Mouse (Mus musculus) kidney, embryonic 14.5 days (tissue): ENCODE results near the gene Gpc6. TPM values are rescaled to one million over a fixed set of nuclear protein-coding genes. Genes with fewer than 3 reads are reported as not detected.

Experiments
- ATAC-seq: fragments of 200-750 bp; cut with Nextera tagmentation; 2 replicates; pipeline ENCODE4 v1.8.0; 2017; ENCODE audit warnings: moderate number of reproducible peaks, mild to moderate bottlenecking, moderate TSS enrichment, moderate library complexity; ENCODE audit not compliant: low FRiP score, low TSS enrichment
- H3K27ac ChIP-seq: fragments of 300-500 bp; sonication (generic); 2 replicates; pipeline ENCODE4 v1.5.1; 2014; ENCODE audit warnings: low read depth, mild to moderate bottlenecking, low read length, moderate library complexity, mixed read lengths
- H3K27me3 ChIP-seq: fragments of 300-500 bp; sonication (generic); 2 replicates; pipeline ENCODE4 v1.6.1; 2014; ENCODE audit warnings: mild to moderate bottlenecking, low read length; ENCODE audit not compliant: control insufficient read depth, insufficient read depth
- H3K36me3 ChIP-seq: fragments of 300-500 bp; sonication (generic); 2 replicates; pipeline ENCODE4 v1.6.1; 2014; ENCODE audit warnings: low read length, mixed read lengths; ENCODE audit not compliant: control insufficient read depth, insufficient read depth
- H3K4me1 ChIP-seq: fragments of 300-500 bp; sonication (generic); 2 replicates; pipeline ENCODE4 v1.6.1; 2014; ENCODE audit warnings: low read length, mixed read lengths; ENCODE audit not compliant: control insufficient read depth, insufficient read depth
- H3K4me2 ChIP-seq: fragments of 300-500 bp; sonication (generic); replicated peaks from 2 replicates; pipeline ENCODE4 v1.6.1; 2014; ENCODE audit warnings: low read depth, mild to moderate bottlenecking, low read length
- H3K4me3 ChIP-seq: fragments of 300-500 bp; sonication (generic); 2 replicates; pipeline ENCODE4 v1.5.1; 2014; ENCODE audit warnings: mild to moderate bottlenecking, low read length
- H3K9ac ChIP-seq: fragments of 300-500 bp; sonication (generic); 2 replicates; pipeline ENCODE4 v1.6.1; 2014; ENCODE audit warnings: low read depth, mild to moderate bottlenecking, low read length, moderate library complexity
- H3K9me3 ChIP-seq: fragments of 300-500 bp; sonication (generic); 2 replicates; pipeline ENCODE4 v1.6.1; 2016; ENCODE audit warnings: low read length; ENCODE audit not compliant: control insufficient read depth
- WGBS: fragments of 180-500 bp; shearing (Covaris S2); extraction: QIAGEN DNeasy Blood & Tissue Kit; methylation state at CpG from one replicate; pipeline ENCODE4 v1.1.7; 2014; 5-methylcytosine and 5-hydroxymethylcytosine counted together
- polyA plus RNA-seq: library from polyadenylated mRNA; unstranded; fragments of >200 nt; fragmentation: Nextera tagmentation; extraction: Ambion mirVana; gene quantifications from 2 replicates; pipeline ENCODE4 v1.2.1, GENCODE M21; 2014

Gene Gpc6
- polyA plus RNA-seq, 1 experiment from 2014 or later: 71.8 TPM

DNA sequence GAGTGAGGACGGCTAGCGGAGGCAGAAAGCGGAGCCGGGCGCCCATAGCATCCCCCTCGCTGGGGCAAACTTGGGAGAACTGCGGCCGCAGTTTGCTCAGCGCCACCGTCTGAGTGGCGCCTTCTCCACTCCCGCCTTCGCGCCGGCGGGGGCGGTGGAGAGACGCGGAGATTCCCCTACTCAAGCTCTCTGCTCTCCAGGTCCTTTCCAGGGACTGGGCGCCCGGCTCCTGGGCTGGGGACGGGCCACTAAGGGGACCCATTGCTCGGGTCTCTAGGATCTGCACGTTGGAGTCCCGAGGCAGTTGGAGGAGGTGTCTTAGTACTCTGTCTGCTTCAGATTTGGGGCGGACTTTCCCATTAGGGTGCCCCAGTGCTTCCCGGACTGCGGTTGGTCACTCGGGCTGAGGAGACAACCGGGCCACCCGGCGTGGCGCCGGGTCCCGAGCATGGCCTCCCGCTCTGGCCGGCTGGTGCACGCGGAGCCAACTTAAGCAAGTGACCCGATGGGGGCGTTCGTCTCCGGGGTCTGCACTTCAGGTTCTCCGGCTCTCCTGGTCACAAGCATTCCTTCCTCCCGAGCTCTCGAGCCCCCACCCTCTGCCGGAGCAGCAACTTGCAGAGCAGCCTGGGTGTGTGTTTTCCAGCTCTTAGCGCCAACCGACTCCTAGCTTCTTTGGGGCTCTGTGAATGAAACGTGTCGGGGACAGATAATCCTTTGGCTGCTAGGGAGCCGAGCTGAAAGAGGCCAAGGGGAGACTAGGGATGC is 1.5 kb downstream of the Gpc6 start:
- Histone ChIP-seq H3K27me3 (no peaks in the 10 kb centered on the region), H3K36me3 (no peaks in the 10 kb centered on the region), H3K4me2 (peak overlapping the region; percentile 65), H3K4me3 (peak overlapping the region; percentile 93), H3K27ac (peak overlapping the region; percentile 98), H3K4me1 (peaks cover 18% of the 10 kb centered on the region), H3K9ac (peak overlapping the region; percentile 96), H3K9me3 (no peaks in the 10 kb centered on the region)
- ATAC-seq: peak; percentile 80
- WGBS: 0% methylated on average over 52 of the region's 52 CpGs

DNA sequence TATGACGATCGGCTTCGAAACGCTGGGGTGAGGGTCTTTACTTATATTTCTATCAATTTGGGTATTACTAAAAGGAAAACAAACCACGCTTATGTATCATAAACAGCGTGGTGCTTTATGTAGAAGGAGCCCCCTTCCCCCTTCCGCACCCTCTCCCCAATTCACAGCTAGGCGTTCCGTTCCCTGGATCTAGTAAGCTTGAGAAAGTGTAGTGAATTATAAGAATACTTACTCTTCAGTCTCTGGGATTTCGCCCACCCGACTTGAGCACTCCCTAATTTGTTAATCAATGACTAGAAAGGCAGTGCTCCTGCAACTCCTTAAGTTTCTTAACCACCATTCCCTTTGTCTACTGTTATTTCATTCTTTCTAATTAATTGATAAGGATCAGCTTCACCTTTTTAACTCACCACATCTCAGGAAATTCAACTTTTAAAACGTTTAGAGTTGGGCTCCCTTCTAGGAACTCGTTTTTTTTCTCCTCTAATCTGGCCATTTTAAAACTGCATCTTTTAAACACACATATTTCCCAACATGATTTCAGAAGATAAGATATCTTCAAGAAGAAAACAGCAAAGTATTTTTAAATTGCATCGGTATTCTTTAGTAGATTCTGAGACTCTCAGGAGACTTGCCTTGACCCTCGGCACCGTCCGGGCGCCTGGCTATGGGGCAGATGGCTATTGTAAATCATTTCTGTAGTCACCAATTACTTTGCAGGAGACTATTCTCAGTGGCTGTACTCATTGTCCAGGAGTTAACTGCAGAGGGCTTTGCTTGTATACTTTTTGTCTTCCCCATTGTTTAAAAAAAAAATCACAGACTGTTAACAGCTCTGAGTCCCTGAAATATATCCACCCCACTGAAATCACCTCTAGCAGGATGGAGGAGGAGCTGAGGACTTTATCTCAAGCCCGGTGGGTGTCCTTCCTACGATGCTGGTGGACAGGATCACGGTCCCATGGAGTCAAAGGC is 2.5 kb downstream of the Gpc6 start:
- WGBS: under 1% methylated on average over 21 of the region's 21 CpGs
- peak overlapping the region; percentile 96 for H3K9ac ChIP-seq
- H3K36me3 ChIP-seq: no peaks in the 10 kb centered on the region
- peak overlapping the region; percentile 98 for H3K27ac ChIP-seq
- H3K4me3 ChIP-seq: peak overlapping the region; percentile 93
- peak overlapping the region; percentile 65 for H3K4me2 ChIP-seq
- no peaks in the 10 kb centered on the region for H3K27me3 ChIP-seq
- no peaks in the 10 kb centered on the region for H3K9me3 ChIP-seq
- peaks cover 18% of the 10 kb centered on the region for H3K4me1 ChIP-seq
- no peak for ATAC-seq

DNA sequence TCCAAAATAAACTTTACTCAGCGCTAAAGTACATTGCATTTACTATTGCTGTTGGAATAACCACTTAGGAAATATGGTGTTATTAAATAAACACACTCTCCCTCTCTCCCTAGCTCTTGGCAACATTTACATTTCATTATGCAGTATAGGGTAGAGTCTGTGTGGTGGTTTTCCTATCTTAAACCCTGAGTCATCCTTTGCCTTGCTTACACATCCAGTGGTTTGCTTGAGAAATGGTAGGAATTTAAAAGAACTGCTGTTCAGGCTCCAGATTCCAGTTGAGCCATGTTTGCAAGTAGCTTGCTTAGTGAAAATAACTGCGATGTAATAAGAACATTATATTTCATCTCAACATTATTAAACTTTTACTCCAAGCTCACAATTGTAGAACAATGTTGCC is 3.3 kb downstream of the Gpc6 start:
- ATAC-seq: no peak
- no peaks in the 10 kb centered on the region for H3K9me3 ChIP-seq
- no peaks in the 10 kb centered on the region for H3K36me3 ChIP-seq
- 26% methylated on average over 2 of the region's 2 CpGs for WGBS
- H3K27me3 ChIP-seq: no peaks in the 10 kb centered on the region
- peak overlapping the region; percentile 65 for H3K4me2 ChIP-seq
- H3K27ac ChIP-seq: peak overlapping the region; percentile 98; the same call in 1 of the 2 replicates
- peaks cover 18% of the 10 kb centered on the region for H3K4me1 ChIP-seq
- peak overlapping the region; percentile 93 for H3K4me3 ChIP-seq
- H3K9ac ChIP-seq: peak overlapping the region; percentile 96; the same call in 1 of the 2 replicates

DNA sequence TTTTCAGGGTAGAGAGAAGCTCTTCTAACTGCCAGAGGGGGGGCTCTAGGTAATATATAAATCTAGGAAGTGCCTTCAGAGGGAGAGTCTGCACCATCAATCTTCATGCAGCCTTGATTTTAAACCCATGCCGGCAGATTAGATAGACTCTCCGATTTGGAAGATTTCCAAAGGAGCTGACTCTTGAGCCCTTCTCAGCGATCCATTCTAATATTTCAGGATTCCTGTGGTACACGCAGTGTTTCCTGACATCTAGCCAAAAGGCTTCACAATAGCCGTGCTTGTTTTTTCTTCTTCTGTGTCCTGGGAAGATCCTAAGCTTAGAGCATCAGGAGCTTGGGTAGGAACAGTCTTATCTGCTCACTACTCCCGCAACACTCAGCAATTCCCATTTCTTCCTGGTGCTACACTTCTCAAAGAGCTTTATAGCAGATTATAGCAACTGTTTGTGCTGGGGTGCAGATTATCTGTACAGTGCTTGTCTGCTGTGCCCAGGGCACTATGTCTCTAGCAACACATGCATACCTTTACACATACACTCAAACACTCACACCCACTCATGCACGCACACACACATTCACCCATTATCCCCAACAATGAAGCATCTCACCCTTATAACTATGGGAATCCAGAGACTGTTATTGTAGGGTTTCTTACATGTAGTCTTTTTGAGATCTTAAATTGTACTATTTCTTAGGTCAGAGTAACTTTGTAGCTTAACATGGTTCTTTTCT is 3.8 kb downstream of the Gpc6 start:
- H3K27ac ChIP-seq: 0 out of 2 replicates have a peak overlapping the region, but pooled peaks have one; percentile 59
- H3K4me1 ChIP-seq: peaks cover 16% of the 10 kb centered on the region
- H3K9me3 ChIP-seq: no peaks in the 10 kb centered on the region
- WGBS: 21% methylated on average over 7 of the region's 7 CpGs
- H3K9ac ChIP-seq: peak overlapping the region; percentile 96; the same call in 1 of the 2 replicates
- no peak for ATAC-seq
- peak overlapping the region; percentile 93 for H3K4me3 ChIP-seq
- H3K4me2 ChIP-seq: peak overlapping the region; percentile 65
- no peaks in the 10 kb centered on the region for H3K27me3 ChIP-seq
- H3K36me3 ChIP-seq: no peaks in the 10 kb centered on the region

DNA sequence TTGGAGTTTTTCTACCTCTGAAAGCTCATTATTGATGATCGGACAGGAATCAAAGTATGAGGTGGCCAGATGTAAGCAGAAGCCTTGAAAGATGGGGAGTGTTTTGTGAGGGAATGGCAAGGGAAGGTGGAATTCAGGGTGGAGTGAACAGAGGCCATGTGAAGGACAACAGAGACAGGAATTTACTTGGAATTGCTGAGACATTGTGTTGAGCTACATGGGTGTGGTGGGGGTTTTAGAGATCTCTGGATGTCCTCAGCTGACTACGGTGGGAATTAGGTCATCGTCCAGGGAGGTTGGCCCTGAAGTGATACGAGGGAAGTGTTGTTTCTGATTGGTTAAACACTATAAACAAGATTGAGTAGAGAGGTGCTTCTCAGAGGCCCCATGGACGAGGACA is 8.7 kb downstream of the Gpc6 start:
- 63% methylated on average over 5 of the region's 5 CpGs for WGBS
- ATAC-seq: no peak
- H3K27ac ChIP-seq: no peak overlapping the region
- H3K4me3 ChIP-seq: no peak overlapping the region
- H3K27me3 ChIP-seq: no peaks in the 10 kb centered on the region
- no peak overlapping the region for H3K4me2 ChIP-seq
- no peaks in the 10 kb centered on the region for H3K36me3 ChIP-seq
- H3K4me1 ChIP-seq: peaks cover 7% of the 10 kb centered on the region
- H3K9ac ChIP-seq: no peak overlapping the region
- no peaks in the 10 kb centered on the region for H3K9me3 ChIP-seq

DNA sequence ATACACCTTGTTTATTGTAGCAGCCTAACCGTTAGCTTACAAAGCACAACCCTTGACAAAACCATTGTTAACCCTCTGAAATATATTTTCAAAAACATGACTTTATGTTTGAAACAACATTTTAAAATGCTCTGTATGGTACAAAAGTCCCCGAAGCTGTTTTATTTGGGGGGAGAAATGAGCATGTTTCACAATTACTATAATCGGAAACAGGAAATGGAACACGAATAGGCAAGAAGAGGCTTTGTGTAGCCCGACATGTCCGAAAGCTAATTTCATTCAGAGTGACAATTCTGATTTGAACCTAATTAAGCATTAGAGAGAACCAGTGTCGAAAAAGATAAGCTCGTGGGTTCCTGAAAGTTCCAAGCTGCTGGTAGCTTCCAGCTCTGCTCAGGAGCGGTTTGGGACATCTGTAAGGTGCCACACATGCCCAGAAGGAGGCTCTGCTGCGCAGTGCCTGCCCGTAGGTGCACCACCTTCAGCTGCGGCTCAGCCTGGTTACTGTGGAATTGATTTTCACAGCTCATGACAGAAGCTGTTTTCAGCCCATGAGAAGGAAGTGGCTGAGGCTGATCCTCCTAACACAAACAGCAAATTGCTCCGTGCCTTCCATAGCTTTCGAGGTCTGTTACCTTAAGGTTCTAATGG is 12.9 kb downstream of the Gpc6 start:
- H3K9me3 ChIP-seq: no peaks in the 10 kb centered on the region
- H3K27ac ChIP-seq: no peak overlapping the region
- WGBS: 83% methylated on average over 14 of the region's 14 CpGs
- no peak for ATAC-seq
- H3K4me1 ChIP-seq: no peaks in the 10 kb centered on the region
- no peak overlapping the region for H3K4me3 ChIP-seq
- H3K9ac ChIP-seq: no peak overlapping the region
- H3K4me2 ChIP-seq: no peak overlapping the region
- H3K36me3 ChIP-seq: no peaks in the 10 kb centered on the region
- H3K27me3 ChIP-seq: no peaks in the 10 kb centered on the region

DNA sequence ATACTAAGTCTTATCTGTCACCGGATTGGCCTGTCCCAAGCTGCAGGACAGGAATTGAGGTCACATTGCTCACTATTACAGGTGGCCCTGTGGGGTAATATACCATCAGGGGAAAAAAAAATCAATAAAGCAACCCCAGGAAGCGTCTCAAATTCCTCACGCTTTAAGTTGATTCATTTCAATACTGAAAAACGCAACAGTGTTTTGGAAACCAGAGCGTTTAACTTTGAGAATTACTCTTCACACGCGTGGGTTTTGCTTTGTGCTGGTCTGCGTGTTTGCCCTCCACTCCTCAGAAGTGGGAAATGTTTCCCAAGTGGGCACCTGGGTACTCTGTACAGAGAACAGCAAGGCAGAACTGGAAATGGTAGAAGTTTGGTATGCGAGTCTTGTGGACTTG is 13.6 kb downstream of the Gpc6 start:
- Histone ChIP-seq H3K27me3 (no peaks in the 10 kb centered on the region), H3K9ac (no peak overlapping the region), H3K27ac (no peak overlapping the region), H3K4me1 (no peaks in the 10 kb centered on the region), H3K36me3 (no peaks in the 10 kb centered on the region), H3K9me3 (peaks cover under 1% of the 10 kb centered on the region; the same call in 1 of the 2 replicates), H3K4me3 (no peak overlapping the region), H3K4me2 (no peak overlapping the region)
- WGBS: 91% methylated on average over 9 of the region's 9 CpGs
- ATAC-seq: no peak

DNA sequence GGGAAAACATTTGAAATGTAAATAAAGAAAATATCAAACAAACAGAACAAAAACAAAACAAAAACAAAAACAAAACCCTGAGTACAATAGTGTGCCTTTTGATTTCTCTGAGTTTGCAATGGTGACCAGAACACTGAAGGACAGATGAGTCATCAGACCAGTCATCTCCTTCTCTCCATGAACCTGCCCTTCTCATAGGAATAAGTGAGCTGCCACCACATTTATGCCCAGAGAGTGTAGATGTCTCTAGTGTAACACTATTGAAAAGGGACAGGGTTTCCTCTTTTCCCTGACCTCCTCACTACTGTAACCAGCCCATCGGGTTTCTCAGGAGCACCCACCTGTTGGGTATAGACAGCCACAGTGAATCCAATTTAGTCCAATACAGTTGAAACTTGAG is 14.4 kb downstream of the Gpc6 start:
- H3K36me3 ChIP-seq: no peaks in the 10 kb centered on the region
- WGBS: 95% methylated on average over 1 of the region's 1 CpGs
- H3K27ac ChIP-seq: no peak overlapping the region
- H3K9ac ChIP-seq: no peak overlapping the region
- no peak overlapping the region for H3K4me3 ChIP-seq
- ATAC-seq: no peak
- no peaks in the 10 kb centered on the region for H3K4me1 ChIP-seq
- H3K27me3 ChIP-seq: no peaks in the 10 kb centered on the region
- no peak overlapping the region for H3K4me2 ChIP-seq
- H3K9me3 ChIP-seq: peaks cover 7% of the 10 kb centered on the region; the same call in 1 of the 2 replicates
